Mouse (Mus musculus) lung, postnatal 0 days (tissue): ENCODE results near the gene Olfr1211.

Experiments
- CTCF ChIP-seq: IDR thresholded peaks from 2 replicates; pipeline ENCODE4 v1.5.1; 2016; ENCODE audit warnings: antibody characterized with exemption, mild to moderate bottlenecking
- EP300 ChIP-seq: IDR thresholded peaks from 2 replicates; pipeline ENCODE4 v1.6.1; 2016; ENCODE audit warnings: antibody characterized with exemption, mild to moderate bottlenecking, control low read depth

GRCm38 (mm10) chr2:88902211-88902610 is 35.7 kb downstream of the Olfr1211 start, which contains the start of gene Olfr1208:
- no peak for TF ChIP-seq CTCF
- TF ChIP-seq EP300, result no peak
